Mouse (Mus musculus): ENCODE results near the gene Ccdc181. TPM values are rescaled to one million over a fixed set of nuclear protein-coding genes. Genes with fewer than 3 reads are reported as not detected.
"Not testable (repeated sequence)": the region's sequence is repeated elsewhere in the genome, so short reads cannot be mapped to it uniquely, and the experiment has no call there.

Gene Ccdc181
- polyA plus RNA-seq (2015; fragmentation: Nextera tagmentation; extraction: Ambion mirVana): 20.0 and 26.3 TPM in 2 replicates

- Histone ChIP-seq H3K4me3 (replicated peaks) (peak within 1 kb of the TSS; percentile 66), H3K4me1 (peaks cover 3% of the 10 kb centered on the region), H3K4me2 (peak within 1 kb of the TSS; percentile 67), H3K27me3 (replicated peaks) (no peaks in the 10 kb centered on the region), H3K9me3 (replicated peaks) (no peaks in the 10 kb centered on the region), H3K36me3 (0 out of 2 replicates have a peak, but pooled peaks cover 4% of the 10 kb centered on the region), H3K9ac (replicated peaks) (peak within 1 kb of the TSS; percentile 69), H3K27ac (replicated peaks) (peak within 1 kb of the TSS; percentile 88)
- 1% methylated on average over 30 of the region's 31 CpGs for WGBS
- ATAC-seq (ENCODE audit: low FRiP score): peak; percentile 100
Observed at GRCm38 (mm10) chr1:164275455-164275954, at the start of gene Ccdc181. TSS of gene Ccdc181 (plus strand) at chr1:164275585.

- H3K36me3 ChIP-seq; H3K27me3 ChIP-seq (replicated peaks); H3K4me3 ChIP-seq (replicated peaks); H3K9ac ChIP-seq (replicated peaks); H3K4me1 ChIP-seq; H3K9me3 ChIP-seq (replicated peaks); ATAC-seq (ENCODE audit: low FRiP score); H3K27ac ChIP-seq (replicated peaks); H3K4me2 ChIP-seq: not testable (repeated sequence)
- 62% methylated on average over 2 of the region's 4 CpGs for WGBS
Observed at GRCm38 (mm10) chr1:164231937-164232570, 43.3 kb upstream of the Ccdc181 start.

GRCm38 (mm10) chr1:164233447-164233846, 41.9 kb upstream of the Ccdc181 start:
- Histone ChIP-seq H3K27ac (replicated peaks) (no peak overlapping the region), H3K27me3 (replicated peaks) (no peaks in the 10 kb centered on the region)
- WGBS: 91% methylated on average over 1 of the region's 1 CpGs

GRCm38 (mm10) chr1:164235078-164235477, 40.3 kb upstream of the Ccdc181 start:
- Histone ChIP-seq H3K4me3 (replicated peaks) (no peak overlapping the region), H3K9me3 (replicated peaks) (no peaks in the 10 kb centered on the region), H3K4me2 (no peak overlapping the region), H3K36me3 (no peaks in the 10 kb centered on the region), H3K27me3 (replicated peaks) (no peaks in the 10 kb centered on the region), H3K4me1 (no peaks in the 10 kb centered on the region), H3K9ac (replicated peaks) (no peak overlapping the region), H3K27ac (replicated peaks) (no peak overlapping the region)
- no peak for ATAC-seq (ENCODE audit: low FRiP score)
- 78% methylated on average over 7 of the region's 7 CpGs for whole genome bisulfite sequencing

More at GRCm38 (mm10) chr1:164233447-164233846, 41.9 kb upstream of the Ccdc181 start:
- Histone ChIP-seq H3K9ac (replicated peaks) (no peak overlapping the region), H3K4me1 (no peaks in the 10 kb centered on the region), H3K4me3 (replicated peaks) (no peak overlapping the region), H3K9me3 (replicated peaks) (no peaks in the 10 kb centered on the region), H3K36me3 (no peaks in the 10 kb centered on the region), H3K4me2 (no peak overlapping the region)
- no peak for ATAC-seq (ENCODE audit: low FRiP score)

GRCm38 (mm10) chr1:164236078-164236477, 39.3 kb upstream of the Ccdc181 start:
- H3K27me3 ChIP-seq (replicated peaks): no peaks in the 10 kb centered on the region
- no peak overlapping the region for H3K9ac ChIP-seq (replicated peaks)
- H3K36me3 ChIP-seq: no peaks in the 10 kb centered on the region
- H3K4me3 ChIP-seq (replicated peaks): no peak overlapping the region
- 77% methylated on average over 7 of the region's 7 CpGs for WGBS
- H3K27ac ChIP-seq (replicated peaks): no peak overlapping the region
- no peaks in the 10 kb centered on the region for H3K4me1 ChIP-seq
- no peaks in the 10 kb centered on the region for H3K9me3 ChIP-seq (replicated peaks)
- ATAC-seq (ENCODE audit: low FRiP score): no peak
- no peak overlapping the region for H3K4me2 ChIP-seq

GRCm38 (mm10) chr1:164241494-164241893, 33.9 kb upstream of the Ccdc181 start:
- ATAC-seq (ENCODE audit: low FRiP score): no peak
- Histone ChIP-seq H3K4me2 (no peak overlapping the region), H3K4me3 (replicated peaks) (no peak overlapping the region), H3K27me3 (replicated peaks) (no peaks in the 10 kb centered on the region), H3K36me3 (no peaks in the 10 kb centered on the region), H3K4me1 (no peaks in the 10 kb centered on the region), H3K9ac (replicated peaks) (no peak overlapping the region), H3K27ac (replicated peaks) (no peak overlapping the region), H3K9me3 (replicated peaks) (no peaks in the 10 kb centered on the region)
- WGBS: 86% methylated on average over 2 of the region's 2 CpGs

GRCm38 (mm10) chr1:164242809-164243208, 32.6 kb upstream of the Ccdc181 start:
- H3K36me3 ChIP-seq: no peaks in the 10 kb centered on the region
- ATAC-seq (ENCODE audit: low FRiP score): no peak
- 69% methylated on average over 8 of the region's 8 CpGs for WGBS

GRCm38 (mm10) chr1:164247442-164247841, 27.9 kb upstream of the Ccdc181 start:
- 26% methylated on average over 8 of the region's 8 CpGs for WGBS
- Histone ChIP-seq H3K9me3 (replicated peaks) (no peaks in the 10 kb centered on the region), H3K36me3 (no peaks in the 10 kb centered on the region), H3K27me3 (replicated peaks) (no peaks in the 10 kb centered on the region), H3K4me2 (peak overlapping the region; percentile 75), H3K27ac (replicated peaks) (no peak overlapping the region), H3K4me1 (peaks cover 25% of the 10 kb centered on the region), H3K9ac (replicated peaks) (0 out of 2 replicates have a peak overlapping the region, but pooled peaks have one; percentile 58), H3K4me3 (replicated peaks) (peak overlapping the region; percentile 63; the same call in 1 of the 2 replicates)
- no peak for ATAC-seq (ENCODE audit: low FRiP score)

More at GRCm38 (mm10) chr1:164242809-164243208, 32.6 kb upstream of the Ccdc181 start:
- Histone ChIP-seq H3K9me3 (replicated peaks) (no peaks in the 10 kb centered on the region), H3K4me2 (no peak overlapping the region), H3K4me1 (peaks cover 5% of the 10 kb centered on the region), H3K4me3 (replicated peaks) (no peak overlapping the region), H3K27ac (replicated peaks) (no peak overlapping the region), H3K9ac (replicated peaks) (no peak overlapping the region), H3K27me3 (replicated peaks) (no peaks in the 10 kb centered on the region)

- Histone ChIP-seq H3K4me1 (peaks cover 25% of the 10 kb centered on the region), H3K27me3 (replicated peaks) (no peaks in the 10 kb centered on the region)
- ATAC-seq (ENCODE audit: low FRiP score): no peak
Observed at GRCm38 (mm10) chr1:164247971-164248370, 27.4 kb upstream of the Ccdc181 start.

GRCm38 (mm10) chr1:164248465-164249331, 26.7 kb upstream of the Ccdc181 start, which contains the start of gene Slc19a2:
TSS of gene Slc19a2 (plus strand) at chr1:164249046.
- Histone ChIP-seq H3K4me2 (peak within 1 kb of the TSS; percentile 75), H3K9ac (replicated peaks) (peak within 1 kb of the TSS; percentile 59), H3K9me3 (replicated peaks) (no peaks in the 10 kb centered on the region), H3K36me3 (no peaks in the 10 kb centered on the region), H3K4me3 (replicated peaks) (peak within 1 kb of the TSS; percentile 63), H3K27me3 (replicated peaks) (no peaks in the 10 kb centered on the region), H3K27ac (replicated peaks) (peak within 1 kb of the TSS; percentile 81), H3K4me1 (peaks cover 25% of the 10 kb centered on the region)
- under 1% methylated on average over 65 of the region's 79 CpGs for WGBS
- peak; percentile 98 for ATAC-seq (ENCODE audit: low FRiP score)

More at GRCm38 (mm10) chr1:164247971-164248370, 27.4 kb upstream of the Ccdc181 start:
- H3K9ac ChIP-seq (replicated peaks): peak overlapping the region; percentile 58
- peak overlapping the region; percentile 75 for H3K4me2 ChIP-seq
- 9% methylated on average over 10 of the region's 10 CpGs for WGBS
- no peaks in the 10 kb centered on the region for H3K36me3 ChIP-seq
- no peaks in the 10 kb centered on the region for H3K9me3 ChIP-seq (replicated peaks)
- peak overlapping the region; percentile 63 for H3K4me3 ChIP-seq (replicated peaks)
- H3K27ac ChIP-seq (replicated peaks): peak overlapping the region; percentile 81

- under 1% methylated on average over 33 of the region's 33 CpGs for WGBS
Observed at GRCm38 (mm10) chr1:164249332-164249711, 26.1 kb upstream of the Ccdc181 start.

More at GRCm38 (mm10) chr1:164249332-164249711, 26.1 kb upstream of the Ccdc181 start:
- no peaks in the 10 kb centered on the region for H3K36me3 ChIP-seq
- H3K27ac ChIP-seq (replicated peaks): peak overlapping the region; percentile 81
- H3K27me3 ChIP-seq (replicated peaks): no peaks in the 10 kb centered on the region
- H3K4me1 ChIP-seq: peaks cover 25% of the 10 kb centered on the region
- ATAC-seq (ENCODE audit: low FRiP score): peak; percentile 49
- H3K9ac ChIP-seq (replicated peaks): peak overlapping the region; percentile 59
- peak overlapping the region; percentile 75 for H3K4me2 ChIP-seq
- peak overlapping the region; percentile 63 for H3K4me3 ChIP-seq (replicated peaks)
- no peaks in the 10 kb centered on the region for H3K9me3 ChIP-seq (replicated peaks)
